Mouse (Mus musculus): ENCODE data around the gene Bicral.
A peak's percentile ranks its signal among the peaks of the same experiment; 100 is the strongest.

The Bicral gene

GRCm38 (mm10) chr17:46844811-46845210, 13.5 kb downstream of the Bicral start:
- DNase-seq (ENCODE audit: low read depth in 1 of 2, low spot score in 2 of 2) = no peak

- DNase-seq (ENCODE audit: low read depth in 1 of 2, low spot score in 2 of 2) = no peak
These were observed 14.6 kb downstream of the Bicral start for GRCm38 (mm10) chr17:46843716-46844115.

- no peak for DNase-seq (ENCODE audit: low read depth in 1 of 2, low spot score in 2 of 2)
These were observed 15.3 kb downstream of the Bicral start for GRCm38 (mm10) chr17:46843022-46843421.

GRCm38 (mm10) chr17:46840304-46841010, 17.8 kb downstream of the Bicral start:
- DNase-seq (ENCODE audit: low read depth in 1 of 2, low spot score in 2 of 2) = no peak

- DNase-seq (ENCODE audit: low read depth in 1 of 2, low spot score in 2 of 2) = no peak
These were observed 19.8 kb downstream of the Bicral start for GRCm38 (mm10) chr17:46838396-46838920.

GRCm38 (mm10) chr17:46837897-46838296, 20.4 kb downstream of the Bicral start:
- no peak for DNase-seq (ENCODE audit: low read depth in 1 of 2, low spot score in 2 of 2)

- peak in 1 of 2 experiments; percentile 33 for DNase-seq (ENCODE audit: low read depth in 1 of 2, low spot score in 2 of 2)
These were observed 23.1 kb downstream of the Bicral start for GRCm38 (mm10) chr17:46835093-46835715.

- DNase-seq (ENCODE audit: low read depth in 1 of 2, low spot score in 2 of 2) = no peak
These were observed 25.3 kb downstream of the Bicral start for GRCm38 (mm10) chr17:46832981-46833305.

GRCm38 (mm10) chr17:46832101-46832980, 25.9 kb downstream of the Bicral start:
- no peak for DNase-seq (ENCODE audit: low read depth in 1 of 2, low spot score in 2 of 2)

GRCm38 (mm10) chr17:46829856-46830535, 28.3 kb downstream of the Bicral start:
- DNase-seq (ENCODE audit: low read depth in 1 of 2, low spot score in 2 of 2) = no peak

GRCm38 (mm10) chr17:46828935-46829334, 29.3 kb downstream of the Bicral start:
- no peak for DNase-seq (ENCODE audit: low read depth in 1 of 2, low spot score in 2 of 2)

GRCm38 (mm10) chr17:46823091-46823490, 35.2 kb downstream of the Bicral start:
- DNase-seq (ENCODE audit: low read depth in 1 of 2, low spot score in 2 of 2) = no peak

GRCm38 (mm10) chr17:46820628-46821027, 37.7 kb downstream of the Bicral start:
- DNase-seq (ENCODE audit: low read depth in 1 of 2, low spot score in 2 of 2) = no peak

GRCm38 (mm10) chr17:46817734-46818158, 40.5 kb downstream of the Bicral start:
- no peak for DNase-seq (ENCODE audit: low read depth in 1 of 2, low spot score in 2 of 2)

GRCm38 (mm10) chr17:46816306-46816705, 42.0 kb downstream of the Bicral start:
- DNase-seq (ENCODE audit: low read depth in 1 of 2, low spot score in 2 of 2) = no peak

- no peak for DNase-seq (ENCODE audit: low read depth in 1 of 2, low spot score in 2 of 2)
These were observed 43.8 kb downstream of the Bicral start for GRCm38 (mm10) chr17:46814497-46814896.

GRCm38 (mm10) chr17:46813637-46814036, 44.6 kb downstream of the Bicral start:
- DNase-seq (ENCODE audit: low read depth in 1 of 2, low spot score in 2 of 2) = no peak

GRCm38 (mm10) chr17:46812442-46812841, 45.8 kb downstream of the Bicral start:
- DNase-seq (ENCODE audit: low read depth in 1 of 2, low spot score in 2 of 2) = no peak

GRCm38 (mm10) chr17:46810672-46811071, 47.6 kb downstream of the Bicral start:
- no peak for DNase-seq (ENCODE audit: low read depth in 1 of 2, low spot score in 2 of 2)

GRCm38 (mm10) chr17:46809131-46809830, 49.0 kb downstream of the Bicral start:
- DNase-seq (ENCODE audit: low read depth in 1 of 2, low spot score in 2 of 2) = no peak

All from monocyte, adult 2 months (primary cell).